Mouse (Mus musculus): ENCODE results near the gene Serpinb7. TPM values are rescaled to one million over a fixed set of nuclear protein-coding genes. Genes with fewer than 3 reads are reported as not detected.

Gene Serpinb7
- polyA plus RNA-seq, 1 experiment from 2014 or later = not detected

DNA sequence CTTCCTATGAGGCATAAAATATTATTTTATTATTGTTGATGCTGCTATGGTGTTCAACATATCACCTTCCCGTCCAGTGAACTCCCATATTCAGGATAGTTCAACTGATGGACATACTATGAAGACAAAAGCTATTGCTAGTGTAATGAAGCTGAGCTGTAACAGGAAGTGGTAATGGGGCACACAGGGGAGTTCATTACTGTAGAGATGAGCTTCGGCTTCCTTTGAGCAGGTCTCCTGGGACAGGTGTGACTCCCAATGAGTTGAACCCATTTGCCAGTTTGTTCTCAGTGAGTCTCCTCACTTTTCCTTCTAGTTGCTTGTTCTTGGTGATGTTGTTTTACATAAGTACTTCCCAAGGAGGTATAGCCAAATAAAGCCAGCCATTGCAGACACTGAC is 36.1 kb downstream of the Serpinb7 start:
- 70% methylated on average over 2 of the region's 2 CpGs for WGBS (ENCODE audit: insufficient replicate concordance)
- ATAC-seq (replicated peaks; ENCODE audit: insufficient number of reproducible peaks, low FRiP score, low TSS enrichment) = no peak
- no peaks in the 10 kb centered on the region for H3K4me1 ChIP-seq (ENCODE audit: control insufficient read depth, insufficient read depth, low read length)
- no peak overlapping the region for H3K4me2 ChIP-seq
- H3K27me3 ChIP-seq (ENCODE audit: control insufficient read depth, insufficient read depth, low read length) = no peaks in the 10 kb centered on the region
- H3K27ac ChIP-seq (ENCODE audit: low read depth, low read length) = no peak overlapping the region
- no peaks in the 10 kb centered on the region for H3K9me3 ChIP-seq (replicated peaks; ENCODE audit: control insufficient read depth, low read length)
- H3K9ac ChIP-seq (ENCODE audit: low read depth, low read length) = no peak overlapping the region
- H3K36me3 ChIP-seq (ENCODE audit: control insufficient read depth, insufficient read depth, low read length) = no peaks in the 10 kb centered on the region
- H3K4me3 ChIP-seq (ENCODE audit: low read depth, low read length) = no peak overlapping the region

DNA sequence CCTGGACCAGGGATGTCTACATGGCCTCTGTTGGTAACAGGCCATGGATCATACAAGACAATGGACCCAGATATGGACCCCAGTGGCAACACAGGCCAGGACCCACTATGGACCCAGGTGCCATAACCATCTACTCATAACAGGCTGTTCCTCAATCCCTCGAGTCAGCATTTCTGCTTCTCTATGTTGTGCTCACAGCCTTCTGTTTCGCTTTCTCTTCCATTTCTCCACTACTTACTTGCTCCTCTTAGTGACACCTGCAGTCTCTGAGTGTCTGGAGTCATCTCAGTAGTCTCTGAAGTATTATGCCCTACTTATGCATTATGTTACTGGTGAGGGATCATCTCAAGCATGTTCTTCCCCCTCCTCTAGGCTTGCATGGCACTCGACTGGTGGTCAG is 40.0 kb downstream of the Serpinb7 start:
- Histone ChIP-seq H3K27me3 (ENCODE audit: control insufficient read depth, insufficient read depth, low read length) (no peaks in the 10 kb centered on the region), H3K27ac (ENCODE audit: low read depth, low read length) (no peak overlapping the region), H3K9me3 (replicated peaks; ENCODE audit: control insufficient read depth, low read length) (no peaks in the 10 kb centered on the region), H3K9ac (ENCODE audit: low read depth, low read length) (no peak overlapping the region), H3K4me3 (ENCODE audit: low read depth, low read length) (no peak overlapping the region), H3K36me3 (ENCODE audit: control insufficient read depth, insufficient read depth, low read length) (no peaks in the 10 kb centered on the region), H3K4me1 (ENCODE audit: control insufficient read depth, insufficient read depth, low read length) (no peaks in the 10 kb centered on the region), H3K4me2 (no peak overlapping the region)
- no peak for ATAC-seq (replicated peaks; ENCODE audit: insufficient number of reproducible peaks, low FRiP score, low TSS enrichment)
- 65% methylated on average over 3 of the region's 3 CpGs for WGBS (ENCODE audit: insufficient replicate concordance)

DNA sequence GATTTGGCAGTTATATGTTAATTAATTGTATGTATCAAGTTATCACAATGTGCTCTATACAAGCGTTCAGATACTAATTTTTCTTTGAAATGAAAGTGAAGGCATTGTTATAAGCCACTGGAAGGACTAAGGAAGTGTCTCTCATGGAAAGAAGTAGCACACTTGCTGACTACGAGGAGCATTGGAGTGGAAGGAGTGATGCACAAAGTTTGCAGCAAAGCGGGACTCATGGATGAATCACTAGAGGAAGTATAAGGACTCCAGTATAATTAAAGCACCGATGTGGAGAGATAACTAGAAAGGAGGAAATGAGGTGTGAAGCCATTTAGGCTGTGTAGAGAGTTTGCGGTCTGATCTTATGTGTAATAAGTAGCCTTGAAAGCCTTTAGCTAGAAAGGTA is 45.9 kb downstream of the Serpinb7 start:
- 75% methylated on average over 5 of the region's 5 CpGs for WGBS (ENCODE audit: insufficient replicate concordance)
- H3K27me3 ChIP-seq (ENCODE audit: control insufficient read depth, insufficient read depth, low read length) = no peaks in the 10 kb centered on the region
- no peak overlapping the region for H3K27ac ChIP-seq (ENCODE audit: low read depth, low read length)
- ATAC-seq (replicated peaks; ENCODE audit: insufficient number of reproducible peaks, low FRiP score, low TSS enrichment) = no peak
- H3K4me1 ChIP-seq (ENCODE audit: control insufficient read depth, insufficient read depth, low read length) = no peaks in the 10 kb centered on the region
- no peaks in the 10 kb centered on the region for H3K9me3 ChIP-seq (replicated peaks; ENCODE audit: control insufficient read depth, low read length)
- no peaks in the 10 kb centered on the region for H3K36me3 ChIP-seq (ENCODE audit: control insufficient read depth, insufficient read depth, low read length)
- no peak overlapping the region for H3K4me3 ChIP-seq (ENCODE audit: low read depth, low read length)
- H3K4me2 ChIP-seq = no peak overlapping the region
- no peak overlapping the region for H3K9ac ChIP-seq (ENCODE audit: low read depth, low read length)

DNA sequence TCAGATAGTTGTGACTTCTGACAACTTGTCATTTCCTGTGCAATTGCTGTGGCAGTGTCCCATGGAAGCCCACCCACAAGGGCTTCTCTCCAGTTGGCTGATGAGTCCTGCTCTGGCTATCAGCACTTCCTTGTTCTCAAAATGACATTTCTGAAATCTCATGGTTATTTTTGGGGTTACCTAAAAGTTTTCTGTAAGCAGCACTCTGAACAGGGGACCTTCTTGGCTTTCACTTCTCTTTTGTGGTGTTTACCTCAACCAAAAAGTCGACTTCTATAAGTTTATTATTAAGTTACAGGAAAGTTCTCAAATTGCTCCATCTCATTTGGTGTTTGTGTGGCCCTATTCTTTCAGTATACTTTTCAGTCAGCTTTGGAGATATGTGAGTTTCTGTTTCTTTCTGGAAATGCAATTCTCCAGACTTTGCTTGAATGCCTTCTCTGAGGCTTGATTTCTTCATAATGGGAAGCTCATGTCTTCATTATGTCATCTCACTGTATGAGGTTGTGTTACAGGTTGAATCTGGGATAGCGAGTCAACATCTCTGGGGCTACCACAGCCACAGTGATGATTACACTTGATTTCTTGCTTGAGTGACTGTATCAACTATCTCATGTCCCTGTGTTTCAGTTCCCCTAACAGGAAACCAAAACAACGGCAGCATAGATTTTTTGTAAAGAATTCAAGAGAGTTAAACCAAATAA is 47.9 kb downstream of the Serpinb7 start:
- Histone ChIP-seq H3K27me3 (ENCODE audit: control insufficient read depth, insufficient read depth, low read length) (no peaks in the 10 kb centered on the region), H3K4me2 (no peak overlapping the region), H3K9ac (ENCODE audit: low read depth, low read length) (no peak overlapping the region), H3K36me3 (ENCODE audit: control insufficient read depth, insufficient read depth, low read length) (no peaks in the 10 kb centered on the region), H3K4me3 (ENCODE audit: low read depth, low read length) (no peak overlapping the region), H3K9me3 (replicated peaks; ENCODE audit: control insufficient read depth, low read length) (no peaks in the 10 kb centered on the region), H3K27ac (ENCODE audit: low read depth, low read length) (no peak overlapping the region), H3K4me1 (ENCODE audit: control insufficient read depth, insufficient read depth, low read length) (no peaks in the 10 kb centered on the region)
- no peak for ATAC-seq (replicated peaks; ENCODE audit: insufficient number of reproducible peaks, low FRiP score, low TSS enrichment)
- WGBS (ENCODE audit: insufficient replicate concordance) = 65% methylated on average over 3 of the region's 3 CpGs

DNA sequence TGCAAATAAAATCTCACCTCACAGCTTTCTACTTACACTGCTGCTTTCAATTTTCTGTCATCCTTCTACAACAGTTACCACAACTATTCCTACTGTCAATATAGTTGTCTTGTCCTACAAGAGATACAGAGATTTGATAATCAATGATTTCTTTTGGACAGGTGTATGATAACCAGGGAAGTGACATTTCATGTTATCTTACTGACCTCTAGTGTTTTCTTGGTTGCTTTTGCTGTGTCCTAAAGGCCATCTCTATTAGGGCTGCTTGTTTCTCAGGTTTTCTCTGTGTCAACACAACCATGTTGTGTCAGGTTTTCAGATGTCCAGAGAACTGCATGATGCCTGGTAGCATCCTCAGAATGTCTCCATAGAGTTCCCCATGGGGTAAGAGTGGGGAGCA is 80.5 kb downstream of the Serpinb7 start:
- H3K36me3 ChIP-seq (ENCODE audit: control insufficient read depth, insufficient read depth, low read length) = no peaks in the 10 kb centered on the region
- H3K9ac ChIP-seq (ENCODE audit: low read depth, low read length) = no peak overlapping the region
- ATAC-seq (replicated peaks; ENCODE audit: insufficient number of reproducible peaks, low FRiP score, low TSS enrichment) = no peak
- no peaks in the 10 kb centered on the region for H3K9me3 ChIP-seq (replicated peaks; ENCODE audit: control insufficient read depth, low read length)
- H3K27me3 ChIP-seq (ENCODE audit: control insufficient read depth, insufficient read depth, low read length) = no peaks in the 10 kb centered on the region
- H3K4me3 ChIP-seq (ENCODE audit: low read depth, low read length) = no peak overlapping the region
- H3K27ac ChIP-seq (ENCODE audit: low read depth, low read length) = no peak overlapping the region
- H3K4me1 ChIP-seq (ENCODE audit: control insufficient read depth, insufficient read depth, low read length) = no peaks in the 10 kb centered on the region
- no peak overlapping the region for H3K4me2 ChIP-seq

DNA sequence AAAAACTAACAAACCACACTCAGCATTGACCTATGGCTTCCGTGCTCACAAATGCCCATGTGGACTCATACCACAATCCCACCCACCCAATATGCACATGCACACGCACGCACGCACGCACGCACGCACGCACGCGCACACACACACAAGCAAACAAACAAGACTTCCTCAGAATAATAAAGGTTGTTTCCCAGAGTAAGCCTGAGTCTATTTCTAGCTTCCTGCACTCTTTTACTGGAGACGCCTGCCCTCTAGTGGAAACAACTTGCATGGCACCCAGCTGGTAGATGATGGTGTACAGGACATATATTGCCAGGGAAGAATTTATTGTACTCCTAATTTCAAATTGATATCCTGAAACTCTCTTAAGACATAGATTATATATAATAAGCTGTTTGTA is 82.0 kb downstream of the Serpinb7 start:
- ATAC-seq (replicated peaks; ENCODE audit: insufficient number of reproducible peaks, low FRiP score, low TSS enrichment) = no peak; the same call in 1 of the 2 replicates
- H3K27me3 ChIP-seq (ENCODE audit: control insufficient read depth, insufficient read depth, low read length) = no peaks in the 10 kb centered on the region
- H3K36me3 ChIP-seq (ENCODE audit: control insufficient read depth, insufficient read depth, low read length) = no peaks in the 10 kb centered on the region
- no peak overlapping the region for H3K9ac ChIP-seq (ENCODE audit: low read depth, low read length)
- H3K4me2 ChIP-seq = peak overlapping the region; percentile 49
- H3K9me3 ChIP-seq (replicated peaks; ENCODE audit: control insufficient read depth, low read length) = no peaks in the 10 kb centered on the region
- WGBS (ENCODE audit: insufficient replicate concordance) = 35% methylated on average over 11 of the region's 11 CpGs
- H3K27ac ChIP-seq (ENCODE audit: low read depth, low read length) = no peak overlapping the region
- H3K4me1 ChIP-seq (ENCODE audit: control insufficient read depth, insufficient read depth, low read length) = no peaks in the 10 kb centered on the region
- H3K4me3 ChIP-seq (ENCODE audit: low read depth, low read length) = no peak overlapping the region

DNA sequence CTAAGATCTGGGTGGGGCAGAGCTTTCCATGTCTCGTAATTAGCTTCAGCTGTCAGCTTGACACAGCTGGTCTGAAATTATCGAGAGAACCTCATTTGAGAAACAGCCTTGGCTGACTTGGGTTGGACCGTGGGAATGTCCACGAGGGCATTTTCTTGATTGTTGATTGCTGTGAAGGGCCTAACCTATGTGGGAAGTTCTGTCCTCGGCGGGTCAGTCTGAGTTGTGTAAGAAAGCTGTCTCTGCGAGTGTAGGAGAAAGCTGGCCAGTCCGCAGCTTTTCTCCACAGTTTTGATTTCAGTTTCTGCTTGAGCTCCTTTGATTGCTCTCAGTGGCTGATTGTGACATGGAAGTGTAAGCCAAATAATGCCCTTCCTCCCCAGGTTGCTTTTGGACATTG is 90.1 kb downstream of the Serpinb7 start:
- no peak overlapping the region for H3K4me2 ChIP-seq
- H3K4me1 ChIP-seq (ENCODE audit: control insufficient read depth, insufficient read depth, low read length) = no peaks in the 10 kb centered on the region
- H3K9me3 ChIP-seq (replicated peaks; ENCODE audit: control insufficient read depth, low read length) = no peaks in the 10 kb centered on the region
- no peak overlapping the region for H3K9ac ChIP-seq (ENCODE audit: low read depth, low read length)
- no peak for ATAC-seq (replicated peaks; ENCODE audit: insufficient number of reproducible peaks, low FRiP score, low TSS enrichment)
- no peak overlapping the region for H3K27ac ChIP-seq (ENCODE audit: low read depth, low read length)
- no peaks in the 10 kb centered on the region for H3K36me3 ChIP-seq (ENCODE audit: control insufficient read depth, insufficient read depth, low read length)
- no peak overlapping the region for H3K4me3 ChIP-seq (ENCODE audit: low read depth, low read length)
- whole genome bisulfite sequencing (ENCODE audit: insufficient replicate concordance) = 72% methylated on average over 8 of the region's 8 CpGs
- no peaks in the 10 kb centered on the region for H3K27me3 ChIP-seq (ENCODE audit: control insufficient read depth, insufficient read depth, low read length)

DNA sequence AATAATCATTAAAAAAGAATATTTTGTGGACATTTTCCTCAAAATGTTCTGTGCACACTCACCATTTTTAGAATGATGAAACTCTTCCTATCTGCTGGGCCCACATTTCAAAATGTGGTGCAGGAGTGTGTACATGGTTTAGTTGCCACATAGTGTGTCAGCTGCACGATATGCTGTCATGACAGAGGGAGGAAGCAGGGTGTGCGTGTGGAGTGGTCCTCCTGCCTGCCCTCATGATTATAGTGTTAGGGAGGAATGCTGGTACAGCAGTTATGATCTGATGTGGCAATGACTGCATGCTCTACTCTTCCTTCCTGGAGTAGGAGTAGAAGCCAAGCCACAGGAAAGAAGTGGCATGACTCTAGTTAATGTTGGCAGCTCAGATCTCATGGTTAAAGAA is 97.3 kb downstream of the Serpinb7 start:
- WGBS (ENCODE audit: insufficient replicate concordance) = 68% methylated on average over 2 of the region's 2 CpGs

DNA sequence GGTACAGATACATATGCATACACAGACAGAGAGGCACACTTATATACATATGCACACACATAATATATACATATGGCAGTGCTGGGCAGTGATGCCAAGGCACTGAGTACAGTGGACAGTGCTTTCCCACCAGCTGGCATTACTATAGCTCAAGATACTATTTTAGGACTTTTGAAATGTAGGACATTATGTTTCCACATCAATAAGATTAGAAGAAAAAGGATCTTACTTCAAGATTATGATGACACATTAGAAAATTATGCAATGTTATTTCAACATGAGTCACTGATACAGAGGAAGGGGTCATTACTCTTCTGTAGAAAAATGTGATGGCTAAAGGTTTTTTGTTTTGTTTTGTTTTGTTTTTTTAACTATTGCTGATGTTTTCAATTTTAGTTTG is 102.6 kb downstream of the Serpinb7 start:
- no peaks in the 10 kb centered on the region for H3K36me3 ChIP-seq (ENCODE audit: control insufficient read depth, insufficient read depth, low read length)
- H3K9ac ChIP-seq (ENCODE audit: low read depth, low read length) = no peak overlapping the region
- H3K4me3 ChIP-seq (ENCODE audit: low read depth, low read length) = no peak overlapping the region
- H3K4me2 ChIP-seq = no peak overlapping the region
- no peaks in the 10 kb centered on the region for H3K27me3 ChIP-seq (ENCODE audit: control insufficient read depth, insufficient read depth, low read length)
- no peaks in the 10 kb centered on the region for H3K4me1 ChIP-seq (ENCODE audit: control insufficient read depth, insufficient read depth, low read length)
- ATAC-seq (replicated peaks; ENCODE audit: insufficient number of reproducible peaks, low FRiP score, low TSS enrichment) = no peak
- H3K27ac ChIP-seq (ENCODE audit: low read depth, low read length) = no peak overlapping the region
- no peaks in the 10 kb centered on the region for H3K9me3 ChIP-seq (replicated peaks; ENCODE audit: control insufficient read depth, low read length)

More for the DNA sequence above, 97.3 kb downstream of the Serpinb7 start:
- H3K9ac ChIP-seq (ENCODE audit: low read depth, low read length) = no peak overlapping the region
- no peaks in the 10 kb centered on the region for H3K27me3 ChIP-seq (ENCODE audit: control insufficient read depth, insufficient read depth, low read length)
- no peak overlapping the region for H3K27ac ChIP-seq (ENCODE audit: low read depth, low read length)
- no peaks in the 10 kb centered on the region for H3K36me3 ChIP-seq (ENCODE audit: control insufficient read depth, insufficient read depth, low read length)
- no peak for ATAC-seq (replicated peaks; ENCODE audit: insufficient number of reproducible peaks, low FRiP score, low TSS enrichment)
- H3K4me3 ChIP-seq (ENCODE audit: low read depth, low read length) = no peak overlapping the region
- no peaks in the 10 kb centered on the region for H3K9me3 ChIP-seq (replicated peaks; ENCODE audit: control insufficient read depth, low read length)
- no peak overlapping the region for H3K4me2 ChIP-seq
- no peaks in the 10 kb centered on the region for H3K4me1 ChIP-seq (ENCODE audit: control insufficient read depth, insufficient read depth, low read length)
